Mouse (Mus musculus): ENCODE measurements around the gene Rhd.

DNA sequence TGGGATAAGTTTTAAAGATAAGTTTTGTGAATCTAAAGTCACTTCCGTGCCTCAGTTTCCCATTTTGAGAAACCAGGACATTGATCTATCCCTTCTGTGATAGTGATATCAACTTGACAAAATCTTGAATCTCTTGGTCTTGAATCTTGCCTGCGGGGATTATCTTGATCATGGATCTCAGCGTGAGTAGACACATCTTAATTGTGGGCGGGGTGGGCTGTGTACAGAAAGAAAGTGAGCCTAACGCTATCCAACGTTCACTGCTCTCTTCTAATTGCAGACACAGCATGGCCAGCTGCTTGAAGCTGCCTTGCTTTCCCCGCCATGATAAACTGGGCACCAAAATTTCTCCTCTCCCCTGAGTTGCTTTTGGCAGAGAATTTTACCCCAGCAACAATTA, 1.3 kb upstream of the Rhd start:
- TF ChIP-seq CTCF (IDR thresholded peaks at IDR 0.05; ENCODE audit: low read depth, low read length) (no peak), POLR2A (IDR thresholded peaks at IDR 0.05; ENCODE audit: extremely low read depth, insufficient read depth, low read length) (no peak)
